Mouse (Mus musculus): ENCODE measurements around the gene Nfkbid.

The Nfkbid gene

GRCm38 (mm10) chr7:30444154-30444970, 22.8 kb downstream of the Nfkbid start:
- TF ChIP-seq GATA4 (IDR thresholded peaks at IDR 0.05; ENCODE audit: insufficient replicate concordance, low read length) = no peak

- no peak for TF ChIP-seq GATA4 (IDR thresholded peaks at IDR 0.05; ENCODE audit: insufficient replicate concordance, low read length)
Observed at GRCm38 (mm10) chr7:30444971-30445751, 23.6 kb downstream of the Nfkbid start, which contains the start of gene Aplp1. TSS of gene Aplp1 (minus strand) at chr7:30445535.

- TF ChIP-seq GATA4 (IDR thresholded peaks at IDR 0.05; ENCODE audit: insufficient replicate concordance, low read length) = no peak
Observed at GRCm38 (mm10) chr7:30450241-30450640, 28.7 kb downstream of the Nfkbid start.

GRCm38 (mm10) chr7:30453327-30453726, 31.8 kb downstream of the Nfkbid start:
- TF ChIP-seq GATA4 (IDR thresholded peaks at IDR 0.05; ENCODE audit: insufficient replicate concordance, low read length) = no peak

GRCm38 (mm10) chr7:30453766-30454165, 32.2 kb downstream of the Nfkbid start:
- TF ChIP-seq GATA4 (IDR thresholded peaks at IDR 0.05; ENCODE audit: insufficient replicate concordance, low read length) = no peak

GRCm38 (mm10) chr7:30454259-30454658, 32.7 kb downstream of the Nfkbid start:
- TF ChIP-seq GATA4 (IDR thresholded peaks at IDR 0.05; ENCODE audit: insufficient replicate concordance, low read length) = no peak

- no peak for TF ChIP-seq GATA4 (IDR thresholded peaks at IDR 0.05; ENCODE audit: insufficient replicate concordance, low read length)
Observed at GRCm38 (mm10) chr7:30456487-30456886, 35.0 kb downstream of the Nfkbid start.

GRCm38 (mm10) chr7:30456911-30457628, 35.5 kb downstream of the Nfkbid start:
- no peak for TF ChIP-seq GATA4 (IDR thresholded peaks at IDR 0.05; ENCODE audit: insufficient replicate concordance, low read length)

- TF ChIP-seq GATA4 (IDR thresholded peaks at IDR 0.05; ENCODE audit: insufficient replicate concordance, low read length) = no peak
Observed at GRCm38 (mm10) chr7:30457629-30458330, 36.2 kb downstream of the Nfkbid start, which contains the start of the genes Kirrel2 and Nphs1. TSS of gene Kirrel2 (minus strand) at chr7:30457690. TSS of gene Nphs1 (plus strand) at chr7:30458315.

- no peak for TF ChIP-seq GATA4 (IDR thresholded peaks at IDR 0.05; ENCODE audit: insufficient replicate concordance, low read length)
Observed at GRCm38 (mm10) chr7:30459484-30459883, 38.0 kb downstream of the Nfkbid start.

GRCm38 (mm10) chr7:30463568-30463967, 42.0 kb downstream of the Nfkbid start:
- no peak for TF ChIP-seq GATA4 (IDR thresholded peaks at IDR 0.05; ENCODE audit: insufficient replicate concordance, low read length)

- no peak for TF ChIP-seq GATA4 (IDR thresholded peaks at IDR 0.05; ENCODE audit: insufficient replicate concordance, low read length)
Observed at GRCm38 (mm10) chr7:30463996-30464395, 42.5 kb downstream of the Nfkbid start.

- no peak for TF ChIP-seq GATA4 (IDR thresholded peaks at IDR 0.05; ENCODE audit: insufficient replicate concordance, low read length)
Observed at GRCm38 (mm10) chr7:30464816-30465300, 43.3 kb downstream of the Nfkbid start.

- no peak for TF ChIP-seq GATA4 (IDR thresholded peaks at IDR 0.05; ENCODE audit: insufficient replicate concordance, low read length)
Observed at GRCm38 (mm10) chr7:30472411-30472810, 50.9 kb downstream of the Nfkbid start.

All from liver, adult (tissue).